Mouse (Mus musculus): Measurements from ENCODE around the gene Brsk1. TPM values are rescaled to one million over a fixed set of nuclear protein-coding genes. Genes with fewer than 3 reads are reported as not detected.

Brsk1 gene
- total and polyA plus RNA-seq, 3 experiments = 0.89 to 1.7 (median 1.5) TPM

GRCm38 (mm10) chr7:4655393-4655792 is 35.0 kb upstream of the Brsk1 start:
- intact Hi-C loops (cut with DNase I) = loop anchor here (5.0 to 10.0 kb wide), 4 partner anchors 139 to 1489 kb away; partner anchors contain the start of genes Fiz1, Gm44973, Rpl28 and Zfp524
- 61% methylated on average over 4 of the region's 4 CpGs for WGBS
- TF ChIP-seq EP300 (IDR thresholded peaks at IDR 0.05; ENCODE audit: insufficient read depth, low read depth, low read length) (no peak), CTCF (IDR thresholded peaks at IDR 0.05) (no peak), POLR2A (IDR thresholded peaks at IDR 0.05; ENCODE audit: insufficient read depth, low read depth, low read length) (no peak)
- no peak for DNase-seq
- peaks cover 32% of the 10 kb centered on the region for H3K36me3 ChIP-seq (ENCODE audit: control insufficient read depth, insufficient read depth, low read length)
- peaks cover 11% of the 10 kb centered on the region for H3K79me2 ChIP-seq (replicated peaks; ENCODE audit: control insufficient read depth, insufficient read depth, low read length)
- H3K4me3 ChIP-seq = no peak overlapping the region
- H3K27me3 ChIP-seq (ENCODE audit: control insufficient read depth, insufficient read depth, low read length) = no peaks in the 10 kb centered on the region
- peak overlapping the region; percentile 23; the same call in 1 of the 2 replicates for H3K9ac ChIP-seq (ENCODE audit: low read depth, low read length)
- peak overlapping the region; percentile 18; the same call in 1 of the 2 replicates for H3K27ac ChIP-seq
- H3K4me1 ChIP-seq (ENCODE audit: control insufficient read depth, insufficient read depth, low read length) = peaks cover 34% of the 10 kb centered on the region

GRCm38 (mm10) chr7:4655916-4656315 is 34.5 kb upstream of the Brsk1 start:
- peaks cover 34% of the 10 kb centered on the region for H3K4me1 ChIP-seq (ENCODE audit: control insufficient read depth, insufficient read depth, low read length)
- no peak overlapping the region for H3K4me3 ChIP-seq
- intact Hi-C loops (cut with DNase I) = loop anchor here (5.0 to 10.0 kb wide), 4 partner anchors 139 to 1489 kb away; partner anchors contain the start of genes Fiz1, Gm44973, Rpl28 and Zfp524
- peaks cover 11% of the 10 kb centered on the region for H3K79me2 ChIP-seq (replicated peaks; ENCODE audit: control insufficient read depth, insufficient read depth, low read length)
- H3K36me3 ChIP-seq (ENCODE audit: control insufficient read depth, insufficient read depth, low read length) = peaks cover 32% of the 10 kb centered on the region
- no peak for TF ChIP-seq POLR2A (IDR thresholded peaks at IDR 0.05; ENCODE audit: insufficient read depth, low read depth, low read length)
- no peak for TF ChIP-seq EP300 (IDR thresholded peaks at IDR 0.05; ENCODE audit: insufficient read depth, low read depth, low read length)
- TF ChIP-seq CTCF (IDR thresholded peaks at IDR 0.05) = no peak
- H3K9ac ChIP-seq (ENCODE audit: low read depth, low read length) = no peak overlapping the region
- DNase-seq = no peak
- 18% methylated on average over 1 of the region's 1 CpGs for WGBS
- peak overlapping the region; percentile 18; the same call in 1 of the 2 replicates for H3K27ac ChIP-seq
- no peaks in the 10 kb centered on the region for H3K27me3 ChIP-seq (ENCODE audit: control insufficient read depth, insufficient read depth, low read length)

- WGBS = 11% methylated on average over 1 of the region's 1 CpGs
- H3K36me3 ChIP-seq (ENCODE audit: control insufficient read depth, insufficient read depth, low read length) = peaks cover 31% of the 10 kb centered on the region
- H3K27me3 ChIP-seq (ENCODE audit: control insufficient read depth, insufficient read depth, low read length) = no peaks in the 10 kb centered on the region
- H3K4me1 ChIP-seq (ENCODE audit: control insufficient read depth, insufficient read depth, low read length) = peaks cover 28% of the 10 kb centered on the region
- DNase-seq = no peak
- intact Hi-C loops (cut with DNase I) = loop anchor here (5.0 to 10.0 kb wide), 4 partner anchors 138 to 1488 kb away; partner anchors contain the start of genes Fiz1, Gm44973, Rpl28 and Zfp524
- H3K79me2 ChIP-seq (replicated peaks; ENCODE audit: control insufficient read depth, insufficient read depth, low read length) = peaks cover 11% of the 10 kb centered on the region
- no peak overlapping the region; the same call in 1 of the 2 replicates for H3K27ac ChIP-seq
- peak overlapping the region; percentile 91; the same call in 1 of the 2 replicates for H3K4me3 ChIP-seq
- TF ChIP-seq EP300 (IDR thresholded peaks at IDR 0.05; ENCODE audit: insufficient read depth, low read depth, low read length) = no peak
- H3K9ac ChIP-seq (ENCODE audit: low read depth, low read length) = peak overlapping the region; percentile 23; the same call in 1 of the 2 replicates
These were observed 33.6 kb upstream of the Brsk1 start for GRCm38 (mm10) chr7:4656818-4657217.

GRCm38 (mm10) chr7:4657521-4658127 is 32.8 kb upstream of the Brsk1 start:
- Histone ChIP-seq H3K27ac (peak overlapping the region; percentile 98), H3K9ac (ENCODE audit: low read depth, low read length) (peak overlapping the region; percentile 82), H3K4me1 (ENCODE audit: control insufficient read depth, insufficient read depth, low read length) (peaks cover 22% of the 10 kb centered on the region), H3K4me3 (peak overlapping the region; percentile 91), H3K79me2 (replicated peaks; ENCODE audit: control insufficient read depth, insufficient read depth, low read length) (peaks cover 10% of the 10 kb centered on the region), H3K36me3 (ENCODE audit: control insufficient read depth, insufficient read depth, low read length) (peaks cover 24% of the 10 kb centered on the region), H3K27me3 (ENCODE audit: control insufficient read depth, insufficient read depth, low read length) (no peaks in the 10 kb centered on the region)
- WGBS = 10% methylated on average over 9 of the region's 9 CpGs
- peak; percentile 24 to 39 for DNase-seq
- intact Hi-C loops (cut with DNase I) = loop anchor here (2.0 to 10.0 kb wide), 5 partner anchors 27 to 1487 kb away; partner anchors contain the start of genes Fiz1, Gm44973, Hspbp1 and Rpl28
- TF ChIP-seq EP300 (IDR thresholded peaks at IDR 0.05; ENCODE audit: insufficient read depth, low read depth, low read length) (no peak), POLR2A (IDR thresholded peaks at IDR 0.05; ENCODE audit: insufficient read depth, low read depth, low read length) (no peak), CTCF (IDR thresholded peaks at IDR 0.05) (no peak)

DNA sequence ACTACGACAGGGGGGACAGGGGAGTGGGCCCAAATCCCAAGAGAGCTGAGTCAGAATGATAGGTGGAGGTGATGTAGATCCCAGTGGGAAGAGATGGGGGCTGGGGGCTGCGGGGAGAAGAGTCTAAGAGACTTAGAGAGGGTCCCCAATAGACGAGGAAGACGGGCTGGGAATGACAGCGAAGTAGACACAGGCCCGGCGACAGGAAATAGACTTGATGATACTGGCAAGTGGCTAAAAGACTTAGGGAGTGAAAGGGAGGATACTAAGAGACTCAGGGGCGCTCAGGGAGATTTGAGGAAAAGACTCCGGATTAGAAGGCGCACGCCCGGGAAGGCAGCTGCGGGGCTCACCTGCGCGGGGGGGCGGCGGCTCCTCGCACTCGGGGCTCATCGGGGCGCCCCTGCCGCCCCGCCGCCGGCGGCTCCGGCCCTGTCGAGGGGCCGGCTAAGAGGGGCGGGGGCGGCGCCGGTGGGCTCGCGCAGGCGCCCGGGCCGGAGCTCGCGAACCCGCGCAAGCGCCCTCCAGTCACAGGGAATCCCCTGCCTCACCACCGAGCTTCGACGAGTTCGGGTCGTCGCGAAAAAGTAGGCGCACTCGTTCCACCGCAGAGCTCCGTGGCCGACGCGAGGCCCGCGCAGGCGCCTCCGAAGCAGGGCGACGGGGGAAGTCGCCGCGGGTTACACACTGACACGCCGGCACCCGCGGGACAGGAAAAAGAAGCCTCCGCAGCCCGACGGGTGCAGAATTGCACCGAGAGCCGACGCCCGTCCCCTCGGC is 32.1 kb upstream of the Brsk1 start:
- H3K4me1 ChIP-seq (ENCODE audit: control insufficient read depth, insufficient read depth, low read length) = peaks cover 20% of the 10 kb centered on the region
- H3K27me3 ChIP-seq (ENCODE audit: control insufficient read depth, insufficient read depth, low read length) = no peaks in the 10 kb centered on the region
- intact Hi-C loops (cut with DNase I) = loop anchor here (2.0 to 10.0 kb wide), 5 partner anchors 26 to 1486 kb away; partner anchors contain the start of genes Fiz1, Gm44973, Hspbp1 and Rpl28
- DNase-seq = peak in 1 of 2 experiments; percentile 13
- H3K27ac ChIP-seq = peak overlapping the region; percentile 98
- peaks cover 7% of the 10 kb centered on the region for H3K79me2 ChIP-seq (replicated peaks; ENCODE audit: control insufficient read depth, insufficient read depth, low read length)
- peak overlapping the region; percentile 91 for H3K4me3 ChIP-seq
- H3K9ac ChIP-seq (ENCODE audit: low read depth, low read length) = peak overlapping the region; percentile 82
- peaks cover 22% of the 10 kb centered on the region for H3K36me3 ChIP-seq (ENCODE audit: control insufficient read depth, insufficient read depth, low read length)
- TF ChIP-seq POLR2A (IDR thresholded peaks at IDR 0.05; ENCODE audit: insufficient read depth, low read depth, low read length) (no peak), EP300 (IDR thresholded peaks at IDR 0.05; ENCODE audit: insufficient read depth, low read depth, low read length) (no peak), CTCF (IDR thresholded peaks at IDR 0.05) (no peak)
- WGBS = under 1% methylated on average over 78 of the region's 78 CpGs

Measured in heart, adult 2 months (tissue).